Mouse (Mus musculus) midbrain, embryonic 15.5 days (tissue): ENCODE data around the gene Cggbp1. TPM values are rescaled to one million over a fixed set of nuclear protein-coding genes. Genes with fewer than 3 reads are reported as not detected.

Source experiments
- ATAC-seq: fragments of 200-750 bp; cut with Nextera tagmentation; replicated peaks from 2 replicates; pipeline ENCODE4 v1.8.0; 2017; ENCODE audit warnings: moderate TSS enrichment
- H3K27ac ChIP-seq: fragments of 300-500 bp; sonication (generic); 2 replicates; pipeline ENCODE4 v1.5.1; 2015; ENCODE audit warnings: mild to moderate bottlenecking, inconsistent platforms
- H3K27me3 ChIP-seq: fragments of 300-500 bp; sonication (generic); replicated peaks from 2 replicates; pipeline ENCODE4 v1.6.1; 2015; ENCODE audit warnings: inconsistent platforms
- H3K36me3 ChIP-seq: fragments of 300-500 bp; sonication (generic); replicated peaks from 2 replicates; pipeline ENCODE4 v1.6.1; 2015; ENCODE audit warnings: inconsistent platforms
- H3K4me1 ChIP-seq: fragments of 300-500 bp; sonication (generic); 2 replicates; pipeline ENCODE4 v1.6.1; 2015; ENCODE audit warnings: inconsistent platforms
- H3K4me2 ChIP-seq: fragments of 300-500 bp; sonication (generic); 2 replicates; pipeline ENCODE4 v1.6.1; 2015; ENCODE audit warnings: inconsistent platforms, mild to moderate bottlenecking, moderate library complexity
- H3K4me3 ChIP-seq: fragments of 300-500 bp; sonication (generic); 2 replicates; pipeline ENCODE4 v1.5.1; 2015; ENCODE audit warnings: mild to moderate bottlenecking, inconsistent platforms
- H3K9ac ChIP-seq: fragments of 300-500 bp; sonication (generic); 2 replicates; pipeline ENCODE4 v1.6.1; 2015; ENCODE audit warnings: mild to moderate bottlenecking, inconsistent platforms
- H3K9me3 ChIP-seq: fragments of 300-500 bp; sonication (generic); 2 replicates; pipeline ENCODE4 v1.6.1; 2016; ENCODE audit warnings: inconsistent platforms
- WGBS: fragments of 180-500 bp; shearing (Covaris S2); methylation state at CpG from one replicate; pipeline ENCODE4 v1.1.7; 2015; ENCODE audit warnings: mixed read lengths; 5-methylcytosine and 5-hydroxymethylcytosine counted together
- polyA plus RNA-seq: library from polyadenylated mRNA; unstranded; fragments of >200 nt; fragmentation: Nextera tagmentation; extraction: Ambion mirVana; gene quantifications from 2 replicates; pipeline ENCODE4 v1.2.1, GENCODE M21; 2015

Cggbp1 gene
- polyA plus RNA-seq, result 68.8 and 71.7 TPM in 2 replicates

- Histone ChIP-seq H3K36me3 (peaks cover 9% of the 10 kb centered on the region), H3K27me3 (no peaks in the 10 kb centered on the region), H3K9ac (peak within 1 kb of the TSS; percentile 90), H3K27ac (peak within 1 kb of the TSS; percentile 99), H3K4me1 (peaks cover 21% of the 10 kb centered on the region), H3K9me3 (no peaks in the 10 kb centered on the region), H3K4me3 (peak within 1 kb of the TSS; percentile 88), H3K4me2 (peak within 1 kb of the TSS; percentile 92)
- peak; percentile 100 for ATAC-seq
- WGBS, result under 1% methylated on average over 77 of the region's 85 CpGs
These were observed at the start of gene Cggbp1, which contains the start of gene Zfp654 for GRCm38 (mm10) chr16:64851563-64852362. Gene Cggbp1, plus strand, starts transcription at chr16:64851996. Gene Zfp654, minus strand, starts transcription at chr16:64851652.

GRCm38 (mm10) chr16:64803041-64803440, 48.8 kb upstream of the Cggbp1 start:
- Histone ChIP-seq H3K4me1 (no peaks in the 10 kb centered on the region), H3K36me3 (no peaks in the 10 kb centered on the region; the same call in 1 of the 2 replicates), H3K9ac (no peak overlapping the region), H3K27ac (no peak overlapping the region), H3K4me3 (no peak overlapping the region), H3K27me3 (no peaks in the 10 kb centered on the region), H3K4me2 (no peak overlapping the region), H3K9me3 (no peaks in the 10 kb centered on the region)
- 99% methylated on average over 3 of the region's 3 CpGs for WGBS
- ATAC-seq, result no peak

GRCm38 (mm10) chr16:64817094-64817765, 34.6 kb upstream of the Cggbp1 start:
- ATAC-seq, result no peak
- no peaks in the 10 kb centered on the region for H3K27me3 ChIP-seq
- no peak overlapping the region for H3K4me2 ChIP-seq
- no peaks in the 10 kb centered on the region for H3K9me3 ChIP-seq
- no peak overlapping the region for H3K27ac ChIP-seq
- no peak overlapping the region for H3K4me3 ChIP-seq
- WGBS, result 95% methylated on average over 3 of the region's 3 CpGs
- H3K4me1 ChIP-seq, result no peaks in the 10 kb centered on the region
- H3K9ac ChIP-seq, result no peak overlapping the region
- peaks cover 9% of the 10 kb centered on the region for H3K36me3 ChIP-seq

GRCm38 (mm10) chr16:64823890-64824289, 27.9 kb upstream of the Cggbp1 start:
- Histone ChIP-seq H3K36me3 (no peaks in the 10 kb centered on the region), H3K4me3 (no peak overlapping the region), H3K27ac (no peak overlapping the region), H3K9me3 (no peaks in the 10 kb centered on the region), H3K4me2 (no peak overlapping the region), H3K9ac (no peak overlapping the region), H3K4me1 (no peaks in the 10 kb centered on the region), H3K27me3 (no peaks in the 10 kb centered on the region)
- ATAC-seq, result no peak
- 97% methylated on average over 1 of the region's 1 CpGs for WGBS

GRCm38 (mm10) chr16:64824474-64824873, 27.3 kb upstream of the Cggbp1 start:
- no peak for ATAC-seq

GRCm38 (mm10) chr16:64830291-64830690, 21.5 kb upstream of the Cggbp1 start:
- WGBS, result 95% methylated on average over 15 of the region's 15 CpGs
- no peak overlapping the region for H3K4me2 ChIP-seq
- no peak overlapping the region for H3K9ac ChIP-seq
- H3K27me3 ChIP-seq, result no peaks in the 10 kb centered on the region
- ATAC-seq, result no peak
- no peaks in the 10 kb centered on the region for H3K9me3 ChIP-seq
- H3K4me3 ChIP-seq, result no peak overlapping the region
- no peaks in the 10 kb centered on the region for H3K4me1 ChIP-seq
- no peak overlapping the region for H3K27ac ChIP-seq
- no peaks in the 10 kb centered on the region for H3K36me3 ChIP-seq

More at GRCm38 (mm10) chr16:64824474-64824873, 27.3 kb upstream of the Cggbp1 start:
- Histone ChIP-seq H3K9ac (no peak overlapping the region), H3K27ac (no peak overlapping the region), H3K4me2 (no peak overlapping the region), H3K36me3 (no peaks in the 10 kb centered on the region), H3K27me3 (no peaks in the 10 kb centered on the region), H3K9me3 (no peaks in the 10 kb centered on the region), H3K4me3 (no peak overlapping the region), H3K4me1 (no peaks in the 10 kb centered on the region)
- 95% methylated on average over 1 of the region's 1 CpGs for WGBS

- Histone ChIP-seq H3K4me3 (no peak overlapping the region), H3K27me3 (no peaks in the 10 kb centered on the region), H3K36me3 (no peaks in the 10 kb centered on the region), H3K4me2 (no peak overlapping the region), H3K9ac (no peak overlapping the region), H3K4me1 (no peaks in the 10 kb centered on the region), H3K9me3 (no peaks in the 10 kb centered on the region), H3K27ac (no peak overlapping the region)
- 98% methylated on average over 1 of the region's 1 CpGs for WGBS
- ATAC-seq, result no peak
These were observed 15.7 kb upstream of the Cggbp1 start for GRCm38 (mm10) chr16:64835996-64836545.

- ATAC-seq, result no peak
- no peaks in the 10 kb centered on the region for H3K4me1 ChIP-seq
- H3K9ac ChIP-seq, result no peak overlapping the region
- 95% methylated on average over 2 of the region's 2 CpGs for WGBS
- H3K27ac ChIP-seq, result no peak overlapping the region
- no peaks in the 10 kb centered on the region for H3K9me3 ChIP-seq
- no peak overlapping the region for H3K4me2 ChIP-seq
- no peaks in the 10 kb centered on the region for H3K27me3 ChIP-seq
- H3K4me3 ChIP-seq, result no peak overlapping the region
- H3K36me3 ChIP-seq, result no peaks in the 10 kb centered on the region
These were observed 15.1 kb upstream of the Cggbp1 start for GRCm38 (mm10) chr16:64836709-64837108.

GRCm38 (mm10) chr16:64841481-64842373, 10.1 kb upstream of the Cggbp1 start:
- Histone ChIP-seq H3K4me1 (no peaks in the 10 kb centered on the region), H3K4me3 (no peak overlapping the region), H3K27me3 (no peaks in the 10 kb centered on the region), H3K27ac (no peak overlapping the region), H3K9ac (no peak overlapping the region), H3K4me2 (no peak overlapping the region), H3K36me3 (no peaks in the 10 kb centered on the region), H3K9me3 (no peaks in the 10 kb centered on the region)
- 92% methylated on average over 5 of the region's 5 CpGs for WGBS
- ATAC-seq, result no peak

GRCm38 (mm10) chr16:64842374-64842729, 9.4 kb upstream of the Cggbp1 start:
- no peak for ATAC-seq
- H3K4me1 ChIP-seq, result no peaks in the 10 kb centered on the region
- H3K9ac ChIP-seq, result no peak overlapping the region
- no peaks in the 10 kb centered on the region for H3K9me3 ChIP-seq
- no peaks in the 10 kb centered on the region for H3K27me3 ChIP-seq
- no peaks in the 10 kb centered on the region for H3K36me3 ChIP-seq
- H3K4me3 ChIP-seq, result no peak overlapping the region
- no peak overlapping the region for H3K4me2 ChIP-seq
- WGBS, result 93% methylated on average over 3 of the region's 3 CpGs
- H3K27ac ChIP-seq, result no peak overlapping the region

- Histone ChIP-seq H3K9me3 (no peaks in the 10 kb centered on the region), H3K27ac (no peak overlapping the region), H3K36me3 (no peaks in the 10 kb centered on the region), H3K4me3 (no peak overlapping the region), H3K4me2 (no peak overlapping the region), H3K27me3 (no peaks in the 10 kb centered on the region), H3K4me1 (peaks cover 3% of the 10 kb centered on the region), H3K9ac (no peak overlapping the region)
- WGBS, result 89% methylated on average over 8 of the region's 8 CpGs
- no peak for ATAC-seq
These were observed 5.8 kb upstream of the Cggbp1 start for GRCm38 (mm10) chr16:64845947-64846346.
